Mouse (Mus musculus) liver, postnatal 0 days (tissue): Measurements from ENCODE around the gene Fchsd2.

Source experiments
- CTCF ChIP-seq: sonication (generic); IDR thresholded peaks from 2 replicates; pipeline ENCODE4 v1.5.1; 2016; ENCODE audit warnings: antibody characterized with exemption, low read depth
- EP300 ChIP-seq: IDR thresholded peaks from 2 replicates; pipeline ENCODE4 v1.6.1; 2016; ENCODE audit warnings: antibody characterized with exemption, low read depth, mild to moderate bottlenecking

DNA sequence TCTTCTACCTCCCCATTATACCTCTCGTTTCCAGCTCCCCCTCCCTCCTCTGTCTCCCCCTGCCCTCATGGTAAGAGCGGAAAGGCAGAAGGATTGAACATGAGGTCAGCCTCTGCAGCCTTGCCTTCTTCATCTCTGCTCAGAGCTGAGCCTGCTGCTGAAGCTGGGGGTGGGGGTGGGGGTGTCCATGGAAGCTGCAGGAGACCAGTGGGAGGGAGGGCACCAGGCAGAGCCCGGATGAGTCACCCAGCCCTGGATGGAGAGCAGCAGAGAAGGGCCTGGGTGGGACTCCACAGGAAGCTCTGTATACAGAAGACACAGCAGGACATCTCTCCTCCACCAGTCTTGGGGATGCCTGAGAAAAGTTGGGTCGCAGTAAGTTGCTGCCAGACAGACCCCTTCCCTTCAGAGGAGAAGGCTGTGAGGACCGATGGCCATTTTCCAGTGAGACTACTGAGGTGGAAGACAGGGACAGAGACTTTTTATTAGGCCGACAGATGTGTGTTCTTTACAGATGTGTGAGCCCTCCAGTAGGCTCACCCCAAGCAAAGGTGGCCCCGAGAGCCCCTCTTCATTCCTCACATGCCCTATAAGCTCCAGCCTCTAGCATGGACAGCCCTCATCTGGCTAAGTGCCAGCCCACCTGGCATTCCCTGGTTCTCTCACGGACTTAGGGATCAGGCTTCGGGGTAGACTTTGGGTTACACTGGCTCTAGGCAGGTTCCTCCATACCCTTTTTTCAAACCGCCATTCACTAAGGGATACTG lies 237.6 kb downstream of the Fchsd2 start:
- no peak for TF ChIP-seq CTCF
- TF ChIP-seq EP300 = no peak
